Mouse (Mus musculus) adrenal gland, postnatal 25 days (tissue): ENCODE data around the gene Col24a1. TPM values are rescaled to one million over a fixed set of nuclear protein-coding genes. Genes with fewer than 3 reads are reported as not detected.

Source experiments
- DNase-seq: peaks from one replicate; pipeline ENCODE4 v3.0.0; 2021; ENCODE audit warnings: mixed read lengths
- long read RNA-seq: library from polyadenylated mRNA; stranded (forward); transcript quantifications from one replicate; pipeline ENCODE4 v2.0.0, GENCODE M21; 2021
- total RNA-seq: library from RNA; stranded (reverse); gene quantifications from 2 replicates; pipeline ENCODE4 v1.2.3, GENCODE M21; 2021

The Col24a1 gene
- 0.15 TPM in 1 of 2 replicates, not detected in the other for total RNA-seq
- long read RNA-seq = 0 reads

DNA sequence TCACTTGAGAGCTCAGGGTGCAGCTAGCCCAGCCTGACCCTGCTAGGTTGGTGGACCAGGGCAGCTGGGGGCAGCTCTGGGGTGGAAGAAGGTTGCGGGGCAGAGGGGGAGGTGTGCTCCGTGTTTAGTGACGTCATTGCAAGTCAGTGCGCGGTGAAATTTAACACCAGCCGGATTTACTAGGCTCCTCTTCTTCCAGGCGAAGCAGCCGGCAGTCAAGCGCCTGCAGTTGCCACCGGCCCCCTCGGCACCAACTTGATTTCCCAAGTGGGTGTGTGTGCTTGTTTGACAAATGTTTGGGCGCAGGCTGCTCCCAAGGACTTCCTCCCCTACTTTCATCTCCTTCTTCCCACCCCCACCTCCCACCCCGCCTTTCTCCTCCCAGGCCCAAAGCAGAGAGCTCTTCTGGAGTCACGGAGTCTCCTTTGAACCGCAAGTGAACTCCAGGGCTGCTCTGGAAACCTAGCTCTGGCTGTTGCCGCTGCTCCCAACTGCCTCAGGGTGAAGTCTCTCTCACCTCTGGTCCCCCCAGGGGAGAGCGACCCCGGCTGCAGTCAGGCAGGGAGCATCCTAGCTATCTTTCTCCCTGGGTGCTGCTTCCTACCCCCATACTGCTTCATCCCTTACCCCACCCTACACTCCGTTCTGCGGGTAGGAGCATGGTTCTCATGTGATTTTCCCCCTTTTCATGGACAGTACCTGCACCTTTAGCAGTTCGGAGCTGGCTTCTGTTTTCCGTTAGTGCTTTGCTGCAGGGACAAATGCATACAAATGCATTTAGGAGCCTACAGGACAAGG is at the start of gene Col24a1:
TSS of gene Col24a1 (plus strand) at position 136 of the 798 bp plus-strand sequence.
- DNase-seq = peak; percentile 7

DNA sequence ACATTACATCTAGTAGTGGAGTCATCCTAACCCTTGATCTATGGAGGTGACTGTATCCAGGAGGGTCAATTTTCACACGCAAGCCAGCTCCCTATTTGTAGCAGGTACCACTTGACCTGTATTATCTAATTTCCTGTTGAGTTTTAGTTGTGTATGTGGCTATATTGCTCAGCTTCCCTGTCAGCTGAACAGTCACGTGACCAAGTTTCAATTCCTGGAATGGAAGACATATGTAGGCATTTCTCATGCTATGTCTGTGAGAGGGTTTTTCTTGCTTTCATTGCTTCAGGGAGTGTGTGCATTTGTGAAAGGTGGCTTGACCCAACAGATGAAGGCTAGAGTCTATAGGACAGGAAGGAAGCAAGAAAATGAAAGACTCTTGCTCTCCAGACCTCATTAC is 44.2 kb upstream of the Col24a1 start:
- DNase-seq = no peak

DNA sequence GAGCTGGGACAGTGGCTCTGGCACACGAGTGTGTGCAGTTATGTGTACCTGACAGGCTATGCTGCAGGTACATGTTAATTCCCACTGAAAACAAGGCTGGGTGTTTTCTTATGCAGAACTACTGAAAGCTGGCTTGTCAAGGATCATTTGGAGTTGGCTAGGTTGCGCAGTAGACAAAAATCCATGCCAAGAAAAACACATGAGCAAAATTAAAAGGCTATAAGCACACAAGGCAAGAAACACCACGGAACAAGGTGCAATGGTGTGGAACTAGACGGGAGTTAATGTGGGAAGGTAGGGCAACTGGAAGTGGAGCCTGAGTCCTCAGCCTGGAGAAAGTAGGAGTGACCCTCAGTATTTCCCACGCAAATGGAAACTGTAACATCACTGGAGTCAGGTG is 39.2 kb upstream of the Col24a1 start:
- DNase-seq = no peak

DNA sequence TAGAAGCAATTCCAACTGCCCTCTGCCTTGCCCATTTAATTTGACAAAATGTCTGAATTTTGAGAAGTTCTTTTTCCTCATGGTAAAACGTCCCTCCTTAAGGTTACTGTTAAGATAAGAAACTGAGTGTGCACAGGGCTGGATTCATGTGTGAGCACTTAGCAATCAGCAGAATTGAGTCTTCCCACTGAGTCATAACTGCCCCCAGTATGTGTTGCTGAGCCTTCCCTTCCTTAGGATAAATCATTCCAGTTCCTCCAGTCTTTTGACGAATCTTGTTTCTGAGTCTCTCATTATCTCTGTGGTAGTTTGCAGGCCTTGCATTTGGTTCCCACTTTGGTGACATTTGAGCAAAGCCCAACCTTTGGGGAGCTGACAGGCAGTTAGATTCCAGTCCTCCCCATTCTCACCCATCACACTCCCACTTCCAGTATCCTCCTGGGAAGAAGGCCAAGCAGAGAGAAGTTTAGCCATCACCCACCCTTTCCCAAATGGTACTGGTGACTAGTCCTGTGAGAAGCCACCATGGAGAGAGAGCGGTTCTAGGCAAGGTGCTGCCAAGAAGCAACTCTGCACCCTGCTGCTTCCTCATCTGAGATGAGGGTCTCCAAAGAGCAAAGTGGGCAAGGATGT is 37.4 kb upstream of the Col24a1 start:
- no peak for DNase-seq

DNA sequence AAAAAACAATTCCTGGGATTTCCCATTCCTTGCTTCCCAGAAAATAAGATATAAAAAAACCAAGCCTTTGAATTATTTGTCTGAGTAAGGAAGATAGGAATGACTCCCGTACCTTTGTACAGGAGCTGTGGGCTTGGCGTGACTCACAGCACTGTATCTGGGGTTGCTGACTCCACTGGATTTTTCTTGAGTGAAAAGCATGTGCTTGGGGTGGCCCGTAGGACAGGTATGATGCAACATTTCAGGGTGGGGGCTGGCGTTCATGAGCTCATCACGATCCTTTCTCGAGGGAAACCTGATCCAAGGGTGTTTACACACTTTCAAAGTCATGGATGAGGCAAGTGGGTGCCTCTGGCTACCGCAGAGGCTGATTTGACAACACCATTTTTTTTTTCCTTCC is 35.6 kb upstream of the Col24a1 start:
- no peak for DNase-seq

DNA sequence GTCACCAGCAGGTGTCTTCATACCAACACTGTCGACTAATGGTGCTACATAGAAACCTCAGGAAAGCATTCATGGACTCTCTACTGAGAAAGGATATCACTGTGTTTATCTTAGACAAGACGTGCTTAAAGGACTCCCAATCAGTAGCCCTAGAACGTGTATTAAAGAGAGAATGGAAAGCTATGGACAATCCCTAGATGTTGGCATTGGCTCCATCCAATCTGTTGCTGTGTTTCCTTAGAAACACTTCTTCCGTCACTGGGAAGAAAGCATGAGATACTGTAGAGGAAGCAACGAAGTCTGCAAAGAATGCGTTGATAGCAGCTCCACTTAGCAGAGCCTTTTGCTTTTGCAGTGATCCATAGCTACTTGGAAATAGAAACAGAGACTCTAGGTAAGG is 32.6 kb upstream of the Col24a1 start:
- no peak for DNase-seq

DNA sequence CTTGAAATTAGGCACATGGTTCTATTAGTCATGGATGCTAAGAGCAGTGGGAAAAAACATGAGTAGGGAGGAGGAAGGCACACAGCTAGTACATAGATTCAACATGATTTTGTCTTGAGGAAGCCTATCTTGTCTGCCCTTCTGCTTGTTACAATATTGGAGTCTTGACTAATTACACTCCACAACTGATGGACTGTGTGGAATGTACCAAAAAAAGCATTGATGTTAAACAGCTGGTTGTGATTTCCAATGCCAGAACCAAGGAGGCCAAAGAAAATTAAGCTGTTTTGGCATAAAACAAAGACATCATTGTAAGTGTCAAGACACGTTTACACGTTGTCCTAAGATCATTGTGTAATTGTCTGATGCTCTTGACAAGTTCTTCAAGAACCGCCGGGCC is 29.1 kb upstream of the Col24a1 start:
- no peak for DNase-seq

DNA sequence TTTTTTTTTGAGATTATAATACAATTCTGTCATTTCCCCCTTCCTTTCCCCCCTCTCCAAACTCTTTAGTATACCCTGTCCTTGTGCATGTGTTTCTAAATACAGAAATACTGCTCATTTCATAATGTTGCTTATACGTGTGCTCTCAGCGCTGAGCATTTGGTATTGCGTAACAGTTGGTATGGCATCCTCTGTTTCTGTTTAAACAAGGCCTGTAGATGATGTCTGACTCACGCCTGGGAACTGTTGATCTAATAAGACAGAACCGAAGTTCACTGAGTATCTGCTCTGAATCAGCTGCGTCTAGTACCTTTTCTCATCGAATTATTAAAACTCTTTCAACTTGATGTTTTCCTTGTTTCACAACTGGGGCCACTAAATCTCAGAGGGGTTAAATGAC is 24.2 kb upstream of the Col24a1 start:
- DNase-seq = no peak

DNA sequence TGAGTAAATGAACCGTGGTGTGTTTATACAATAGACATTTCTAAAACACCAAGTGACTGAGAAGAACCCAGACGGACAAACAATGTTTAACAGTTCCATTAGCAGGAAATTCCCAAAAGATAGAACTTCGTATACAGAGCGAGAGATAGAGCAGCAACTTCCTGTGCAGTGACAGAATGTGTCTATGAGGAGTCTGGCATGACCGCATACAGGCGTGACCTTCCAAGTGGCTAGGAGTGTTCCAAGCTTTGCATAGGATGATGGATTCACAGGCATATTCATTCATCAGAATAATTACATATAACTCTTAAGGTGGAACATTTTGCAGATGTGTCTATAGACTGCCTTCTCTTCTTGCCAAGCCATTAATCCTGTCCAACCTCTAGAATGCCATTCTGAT is 18.1 kb upstream of the Col24a1 start:
- DNase-seq = no peak

DNA sequence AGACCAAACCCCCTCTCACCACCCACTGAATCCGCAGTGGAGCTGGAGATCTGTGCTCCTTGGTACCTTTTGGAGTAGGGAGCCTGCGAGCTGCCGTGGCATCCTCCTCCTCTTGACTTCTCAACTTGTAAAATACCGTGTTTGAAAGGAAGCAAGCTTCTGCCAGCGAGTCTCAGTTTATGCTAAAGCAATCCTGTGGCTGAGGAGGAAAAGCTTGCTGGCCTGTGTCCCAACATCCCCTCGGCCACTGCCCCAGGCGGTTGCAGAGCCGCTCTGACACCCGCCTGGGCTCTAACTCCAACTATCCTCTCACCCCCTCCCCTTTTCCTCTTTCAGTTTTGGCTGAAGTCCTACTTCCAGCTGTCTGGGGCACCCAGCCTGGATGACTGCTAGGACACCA is 935 bp downstream of the Col24a1 start:
- peak; percentile 5 for DNase-seq

DNA sequence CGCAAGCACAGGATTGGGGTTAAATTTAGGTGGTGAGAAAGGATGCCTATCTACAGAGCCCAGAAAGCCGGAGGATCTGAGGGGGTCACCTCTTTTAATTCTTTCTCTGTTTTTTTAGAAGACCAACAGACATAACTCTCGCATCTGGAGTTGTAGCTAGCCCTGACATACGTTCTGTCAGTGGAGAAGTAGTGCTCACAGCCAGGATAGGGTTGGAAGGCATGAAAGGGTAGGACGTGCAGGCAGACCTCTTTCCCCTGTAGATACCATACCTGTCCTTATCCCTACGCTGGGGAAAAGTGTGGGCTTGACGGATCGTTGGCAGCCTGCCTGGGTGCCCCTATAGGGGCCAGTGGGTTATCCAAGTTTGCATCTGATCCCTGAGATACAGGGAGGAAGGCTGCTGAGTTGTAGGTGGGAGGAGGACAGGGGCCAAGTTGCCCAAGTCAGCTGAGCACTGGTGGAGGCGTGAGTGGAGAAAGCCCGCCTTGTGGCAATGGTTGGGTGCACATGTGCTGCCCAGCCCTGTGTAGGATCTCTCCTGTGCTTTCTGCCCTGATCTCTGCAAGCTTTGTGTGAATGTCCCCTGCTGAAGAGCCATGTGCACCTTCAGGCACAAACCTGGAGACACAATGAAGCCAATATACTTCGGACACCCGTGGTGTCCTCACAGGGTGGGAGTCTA is 1.5 kb downstream of the Col24a1 start:
- DNase-seq = no peak

DNA sequence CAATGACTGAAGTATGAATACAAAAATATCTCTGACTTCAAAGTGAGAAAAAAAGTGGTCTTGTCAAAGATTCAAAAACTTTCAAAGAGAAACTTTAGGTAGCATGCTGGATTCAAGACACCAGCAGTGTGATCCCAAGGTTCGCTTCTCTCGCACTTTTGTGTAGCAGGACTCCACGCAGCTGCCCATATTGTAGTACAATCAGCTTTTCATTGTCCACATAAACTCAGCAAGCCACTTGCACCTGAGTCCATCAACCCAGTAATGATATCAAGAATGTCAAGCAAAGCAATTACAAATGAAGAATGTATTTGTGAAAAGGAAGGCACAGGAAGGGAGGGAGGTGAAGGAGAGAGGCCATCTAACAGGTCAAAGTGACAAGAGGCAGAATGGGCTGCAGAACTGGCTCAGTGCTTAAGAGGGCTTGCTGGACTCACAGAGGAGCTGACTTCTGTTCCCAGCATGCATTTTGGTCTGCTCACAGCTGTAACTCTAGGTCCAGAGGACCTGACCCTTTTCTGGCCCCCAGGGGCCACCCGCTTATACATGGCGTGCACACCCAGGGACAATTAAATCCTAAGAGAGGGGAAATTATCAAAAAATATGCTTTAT is 7.8 kb downstream of the Col24a1 start:
- DNase-seq = no peak

DNA sequence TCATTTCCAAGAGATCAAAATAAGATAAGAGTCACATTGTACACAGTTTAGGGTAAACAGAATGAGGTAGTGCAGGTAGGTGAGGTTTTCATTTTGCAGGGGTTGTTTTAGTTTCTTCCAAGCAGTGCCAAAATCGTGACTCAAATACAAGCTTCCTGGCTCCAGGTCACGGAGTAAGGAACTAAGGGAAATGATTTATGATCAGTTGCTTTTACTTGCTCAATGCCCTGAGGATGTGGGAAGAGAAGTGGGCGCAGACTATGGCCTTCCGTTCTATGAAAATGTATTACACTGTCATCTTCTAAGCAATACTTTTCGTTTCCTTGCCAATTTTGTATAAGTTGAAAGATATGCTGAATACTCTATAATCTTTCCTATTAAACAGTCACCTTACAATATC is 13.0 kb downstream of the Col24a1 start:
- DNase-seq = no peak

DNA sequence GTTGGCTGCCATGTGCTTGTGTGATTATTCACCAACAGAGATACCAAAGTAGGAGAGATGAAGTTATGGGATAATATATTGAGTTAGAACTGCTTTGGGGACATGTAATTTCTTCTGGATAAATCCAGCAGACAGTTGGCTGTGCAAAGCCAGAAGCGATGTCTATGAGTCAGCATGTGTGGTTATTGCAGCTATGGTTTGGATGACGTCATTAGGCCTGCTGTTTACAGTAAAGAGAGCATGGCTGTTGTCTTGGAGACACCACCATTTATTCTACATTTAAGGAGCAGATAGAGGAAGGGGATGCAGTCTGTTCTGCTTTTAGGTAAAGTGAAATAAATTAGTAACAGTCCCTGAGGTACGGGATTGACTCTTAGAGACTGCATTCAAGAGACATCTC is 14.9 kb downstream of the Col24a1 start:
- no peak for DNase-seq

DNA sequence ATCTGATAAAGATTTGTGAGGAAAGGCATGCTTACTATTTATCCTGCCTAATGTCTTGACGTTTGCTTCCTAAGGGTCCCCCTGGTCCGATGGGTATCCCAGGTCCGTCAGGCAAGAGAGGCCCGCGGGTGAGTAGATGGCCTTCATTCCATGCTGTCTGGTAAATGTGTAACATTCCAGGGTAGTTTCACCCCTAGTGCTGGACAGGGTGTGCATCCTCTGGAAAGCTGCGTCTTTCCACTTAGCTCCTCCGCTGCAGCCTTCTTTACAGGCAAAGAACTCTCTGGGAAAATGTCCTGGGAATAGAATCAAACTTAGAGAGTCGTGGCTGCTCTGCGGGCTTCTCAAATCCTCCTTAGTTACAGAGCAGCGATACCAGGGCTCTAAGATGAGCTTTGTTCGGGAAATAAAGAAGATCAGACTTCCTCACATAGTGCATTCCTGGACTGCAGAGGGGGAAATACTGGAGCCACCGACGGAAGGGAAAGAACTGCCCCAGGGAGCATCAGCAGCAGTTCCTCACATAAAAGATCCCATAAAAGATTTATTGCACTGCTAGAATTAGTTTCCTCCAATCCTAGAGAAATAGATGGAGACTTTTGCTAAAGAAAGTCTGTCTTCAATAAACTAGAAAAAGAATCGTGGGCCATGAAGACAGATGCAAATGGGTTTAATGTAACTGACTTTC is 28.5 kb downstream of the Col24a1 start:
- no peak for DNase-seq

DNA sequence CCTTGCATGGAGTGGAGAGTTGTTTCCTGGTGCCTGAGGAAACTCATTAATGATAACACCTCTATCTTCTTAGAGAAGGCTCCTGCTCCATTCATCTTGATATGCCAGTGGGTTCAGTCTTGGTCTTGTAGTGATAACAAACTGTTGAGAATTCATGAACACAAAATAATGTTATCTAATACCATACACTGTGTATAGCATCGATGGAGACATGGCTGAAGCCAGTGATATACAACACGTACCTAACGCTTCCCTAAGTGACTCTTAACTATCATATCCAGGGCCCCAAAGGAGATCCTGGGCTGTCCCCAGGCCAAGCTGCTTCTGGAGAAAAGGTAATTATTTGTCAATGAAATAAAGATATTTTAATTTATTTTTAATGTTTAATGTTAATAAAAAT is 33.1 kb downstream of the Col24a1 start:
- no peak for DNase-seq

DNA sequence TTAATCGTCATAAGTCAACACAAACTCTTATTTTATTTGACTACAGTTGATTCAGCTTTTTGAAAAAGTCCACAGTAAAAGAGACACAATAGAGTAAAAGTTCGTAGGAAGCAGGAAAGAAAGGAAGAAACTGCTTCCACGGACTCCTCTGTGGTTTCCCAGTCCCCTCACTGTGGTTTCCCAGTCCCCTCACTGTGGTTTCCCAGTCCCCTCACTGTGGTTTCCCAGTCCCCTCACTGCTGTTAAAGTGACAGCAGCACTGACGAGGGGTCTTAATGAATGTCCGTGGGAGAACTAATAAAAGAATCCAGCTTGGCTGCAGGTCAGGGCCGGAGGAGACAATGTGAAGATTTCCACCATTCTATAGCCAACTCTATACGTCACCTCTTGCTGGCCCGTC is 39.4 kb downstream of the Col24a1 start:
- no peak for DNase-seq

DNA sequence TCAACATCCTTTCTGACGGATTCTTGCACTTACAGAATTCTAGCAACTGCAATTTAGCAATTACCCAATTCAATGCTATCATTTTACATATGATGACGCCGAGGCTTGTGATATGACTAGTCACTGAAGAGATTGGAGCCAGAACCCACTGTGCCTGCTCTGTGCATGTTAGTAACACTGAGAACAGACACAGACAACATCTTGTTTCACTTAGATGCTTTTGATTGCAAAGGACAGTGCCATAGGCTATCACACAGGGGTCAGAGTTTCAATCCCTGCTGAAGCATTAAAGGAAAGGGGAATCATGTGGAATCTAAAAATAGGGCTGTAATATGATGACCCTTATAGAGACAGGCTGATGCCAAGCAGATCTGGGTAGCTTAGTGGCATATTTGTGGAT is 41.8 kb downstream of the Col24a1 start:
- no peak for DNase-seq

DNA sequence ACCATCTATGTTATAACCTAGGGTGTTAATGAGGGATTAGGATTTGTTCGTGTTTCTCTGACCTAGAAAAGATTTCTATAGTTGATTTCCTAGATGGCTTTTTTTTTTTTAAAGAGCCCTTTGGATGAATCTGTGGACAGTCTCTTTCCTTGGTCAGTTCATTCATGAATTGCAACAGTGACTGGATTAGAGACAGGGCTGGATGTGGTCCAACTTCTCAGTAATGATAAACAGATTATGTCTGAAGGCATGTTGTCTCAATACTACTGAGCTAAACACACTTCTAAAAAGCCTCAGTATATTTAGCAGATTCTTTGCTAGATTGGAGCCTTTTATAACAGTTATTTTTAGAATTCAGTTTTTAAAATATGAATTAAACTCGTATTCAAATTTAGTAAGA is 44.9 kb downstream of the Col24a1 start:
- no peak for DNase-seq

DNA sequence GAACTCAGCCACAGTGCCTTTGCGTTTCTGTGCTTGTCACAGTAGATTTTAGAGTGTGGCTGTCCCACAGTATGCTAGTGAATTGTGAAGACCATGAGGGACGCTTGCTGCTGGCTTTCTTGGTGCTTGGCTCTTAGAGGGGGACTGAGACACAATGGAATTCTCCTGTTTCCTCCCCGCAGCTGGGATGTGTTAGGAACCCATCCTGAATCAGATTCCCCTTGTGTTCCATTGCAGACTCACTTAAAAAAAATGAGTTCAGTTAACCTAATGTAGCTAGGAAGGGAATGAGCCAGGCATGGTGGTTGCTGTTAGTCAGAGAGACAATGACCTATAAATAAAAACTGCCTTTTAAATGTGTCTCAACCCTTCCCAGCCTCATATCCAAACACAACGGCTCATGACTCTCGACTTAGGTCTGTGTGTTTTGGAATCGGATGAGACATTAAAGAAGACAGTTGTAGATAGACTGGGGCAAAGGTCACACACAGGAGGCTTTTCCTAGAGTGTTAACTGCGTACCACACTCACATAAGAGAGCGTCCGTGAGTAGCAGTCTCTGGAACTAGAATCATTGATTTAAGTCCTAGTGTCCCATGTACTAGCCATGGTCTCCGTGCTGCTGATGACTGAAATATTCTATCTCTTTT is 47.7 kb downstream of the Col24a1 start:
- no peak for DNase-seq

DNA sequence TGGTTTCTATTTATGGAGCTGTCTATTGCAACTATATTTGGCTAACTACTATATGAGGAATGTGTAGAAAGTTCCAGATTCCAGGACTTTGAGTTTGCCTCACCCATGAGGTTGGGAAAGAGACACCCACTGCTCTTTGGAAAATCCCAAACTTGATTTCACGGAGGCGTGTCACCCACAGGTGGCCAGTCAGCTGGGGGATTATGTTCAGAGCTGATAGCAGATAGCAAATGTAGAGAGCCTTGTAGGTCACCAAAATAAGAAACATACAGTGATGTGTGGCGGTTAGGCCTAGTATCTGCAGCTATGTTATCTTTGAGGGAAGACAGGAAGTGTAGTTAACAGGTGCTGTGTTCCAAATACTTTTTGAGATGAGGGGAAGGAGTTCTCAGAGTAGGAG is 56.4 kb downstream of the Col24a1 start:
- DNase-seq = no peak

DNA sequence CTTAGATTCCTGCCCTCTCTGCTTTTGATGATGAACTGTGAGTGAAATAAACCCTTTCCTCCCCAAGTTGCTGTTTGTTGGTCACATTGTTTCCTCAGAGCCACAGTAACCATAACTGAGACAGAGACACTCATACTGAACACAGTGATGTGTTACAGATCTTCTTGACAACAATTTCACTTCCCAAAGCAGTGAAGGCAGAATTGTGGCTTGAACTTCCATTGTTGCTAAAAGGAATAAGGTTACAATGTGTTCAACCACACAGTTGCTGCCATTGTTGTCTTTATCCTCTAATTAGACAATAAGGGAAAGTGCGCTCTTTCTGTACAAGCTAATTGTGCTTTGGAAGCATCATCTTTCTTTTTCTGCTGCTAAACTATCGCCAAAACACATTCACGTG is 61.7 kb downstream of the Col24a1 start:
- DNase-seq = no peak
